Mouse (Mus musculus) CH12.LX (cell line): ENCODE measurements around the gene Gm20662.

Experiments used
- CTCF ChIP-seq, 2 experiments: IDR thresholded peaks in 1 of 2; conservative IDR thresholded peaks in 1 of 2; 2 replicates each; pipeline ENCODE4 v1.5.1; 2011 to 2012; ENCODE audit warnings: low read depth in 2 of 2, low read length in 2 of 2, improper control_type of control experiment in 1 of 2, inconsistent platforms in 1 of 2, mild to moderate bottlenecking in 1 of 2, moderate library complexity in 1 of 2
- ELF1 ChIP-seq: IDR thresholded peaks from 2 replicates; pipeline ENCODE4 v1.6.1; 2014; ENCODE audit warnings: low read depth, mild to moderate bottlenecking, inconsistent platforms, low read length, improper control_type of control experiment
- JUND ChIP-seq: conservative IDR thresholded peaks from 2 replicates; pipeline ENCODE4 v1.6.1; 2011; ENCODE audit warnings: low read depth, low read length, improper control_type of control experiment
- MAFK ChIP-seq: IDR thresholded peaks from 2 replicates; pipeline ENCODE4 v1.6.1; 2011; ENCODE audit warnings: low read length, improper control_type of control experiment; ENCODE audit not compliant: insufficient replicate concordance
- NELFE ChIP-seq: IDR thresholded peaks from 2 replicates; pipeline ENCODE4 v1.6.1; 2011; ENCODE audit warnings: low read depth, low read length, improper control_type of control experiment
- POLR2A ChIP-seq: IDR thresholded peaks from 2 replicates; pipeline ENCODE4 v1.6.1; 2011; ENCODE audit warnings: low read depth, mild to moderate bottlenecking, improper control_type of control experiment, low read length
- USF1 ChIP-seq: IDR thresholded peaks from 2 replicates; pipeline ENCODE4 v1.6.1; 2014; ENCODE audit warnings: low read depth, mild to moderate bottlenecking, inconsistent platforms, low read length, improper control_type of control experiment
- USF2 ChIP-seq: conservative IDR thresholded peaks from 2 replicates; pipeline ENCODE4 v1.6.1; 2011; ENCODE audit warnings: low read depth, low read length, improper control_type of control experiment
- ZC3H11A ChIP-seq: IDR thresholded peaks from 2 replicates; pipeline ENCODE4 v1.6.1; 2012; ENCODE audit warnings: low read depth, mild to moderate bottlenecking, inconsistent platforms, low read length, improper control_type of control experiment
- ZKSCAN1 ChIP-seq: IDR thresholded peaks from 2 replicates; pipeline ENCODE4 v1.6.1; 2012; ENCODE audit warnings: low read depth, inconsistent platforms, low read length, improper control_type of control experiment, borderline replicate concordance

DNA sequence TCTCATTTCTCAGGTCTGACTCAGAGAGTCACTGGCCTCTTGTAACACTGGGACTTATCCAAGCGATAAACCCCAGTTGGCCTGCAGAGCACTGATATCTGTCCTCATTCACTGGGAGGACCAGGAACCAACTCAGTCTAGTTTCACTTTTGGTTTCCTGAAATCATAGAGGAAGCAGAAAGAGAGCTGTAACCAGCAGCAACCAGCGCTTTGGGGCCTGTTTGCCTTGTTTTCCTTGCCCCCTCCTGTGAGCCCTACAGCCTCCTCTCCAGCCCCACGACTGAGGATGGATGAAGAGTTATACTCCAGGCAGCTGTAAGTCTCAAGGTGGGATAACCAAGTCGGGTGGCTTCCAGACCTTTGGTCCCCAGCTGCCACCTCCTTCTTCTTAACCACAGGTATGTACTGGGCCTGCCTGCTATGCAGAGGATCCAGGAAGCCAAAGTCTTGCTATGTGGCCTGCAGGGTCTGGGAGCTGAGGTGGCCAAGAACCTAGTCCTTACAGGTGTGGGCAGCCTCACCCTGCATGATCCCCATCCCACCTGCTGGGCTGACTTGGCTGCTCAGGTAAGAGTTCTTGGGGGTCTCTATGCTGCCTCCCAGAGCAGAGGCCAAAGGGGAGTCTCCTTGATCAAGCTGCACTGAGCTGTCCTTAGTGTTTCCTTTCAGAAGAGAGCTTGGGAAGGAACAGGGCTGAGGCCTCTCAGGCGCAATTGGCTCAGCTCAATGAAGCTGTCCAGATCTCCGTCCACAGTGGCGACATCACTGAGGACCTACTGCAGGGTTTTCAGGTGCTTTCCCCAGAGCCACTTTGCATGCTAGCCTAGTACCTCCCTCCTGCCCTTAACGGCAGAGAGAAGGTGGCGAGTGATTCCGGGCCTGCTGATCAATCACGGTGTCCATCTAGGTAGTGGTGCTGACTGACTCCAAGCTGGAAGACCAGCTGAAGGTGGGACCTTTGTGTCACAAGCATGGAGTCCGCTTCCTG lies 20.5 kb upstream of the Gm20662 start, which contains the start of gene Uba7:
- TF ChIP-seq USF2 (no peak), CTCF (conservative IDR thresholded peaks at IDR 0.05 in 1 of 2, IDR thresholded peaks at IDR 0.05 in 1 of 2; ENCODE audit: low read depth in 2 of 2, low read length in 2 of 2) (no peak), NELFE (peak; percentile 67), JUND (0 out of 2 replicates have a peak, but pooled peaks have one; percentile 26), USF1 (no peak), ELF1 (peak; percentile 70), POLR2A (peak; percentile 71), ZKSCAN1 (peak; percentile 13; the same call in 1 of the 2 replicates), ZC3H11A (no peak), MAFK (no peak)
